Mouse (Mus musculus) ES-E14 (cell line): ENCODE results near the gene Fam69a.

Experiments used
- CHD2 ChIP-seq: IDR thresholded peaks from 2 replicates; pipeline ENCODE4 v1.6.1; 2014; ENCODE audit warnings: mild to moderate bottlenecking, low read depth, low read length, inconsistent platforms
- ZNF384 ChIP-seq: IDR thresholded peaks from 2 replicates; pipeline ENCODE4 v1.6.1; 2012; ENCODE audit warnings: low read depth, low read length, inconsistent platforms

GRCm38 (mm10) chr5:107934770-107935543 is 51.9 kb downstream of the Fam69a start:
- TF ChIP-seq CHD2 = no peak
- no peak for TF ChIP-seq ZNF384
